Mouse (Mus musculus) heart, postnatal 14 days (tissue): ENCODE measurements around the gene Taok1. TPM values are rescaled to one million over a fixed set of nuclear protein-coding genes. Genes with fewer than 3 reads are reported as not detected.

Experiments used
- total RNA-seq, 2 experiments: library from RNA; stranded (reverse); gene quantifications; 2 replicates each; pipeline ENCODE4 v1.2.3; 2021

The Taok1 gene
- total RNA-seq, 2 experiments from 2014 or later, result 57.0 to 59.3 TPM

Other genes with a start within 250 kb of the Taok1 start
- gene Coro6, start 145.4 kb downstream of the Taok1 start, total RNA-seq, result 100 to 1,000 TPM; 188 to 189 TPM
- gene Ankrd13b, start 118.1 kb downstream of the Taok1 start, total RNA-seq, result 10 to 100 TPM; 10.6 to 10.9 TPM
- 10 to 100 TPM; 49.1 to 50.0 TPM for gene Git1, start 114.3 kb downstream of the Taok1 start, total RNA-seq
- 1 to 10 TPM; 2.0 to 2.7 TPM for gene Abhd15, start 92.7 kb downstream of the Taok1 start, total RNA-seq
- gene Trp53i13, start 91.8 kb downstream of the Taok1 start, total RNA-seq, result 10 to 100 TPM in 1 of 2 experiments, 1 to 10 TPM in 1; 9.1 to 10.3 TPM
- gene Gm10392, start 88.6 kb downstream of the Taok1 start, total RNA-seq, result not detected
- 10 to 100 TPM; 58.9 to 61.9 TPM for gene Nufip2, start 78.3 kb upstream of the Taok1 start, total RNA-seq
- gene Cryba1, start 117.5 kb upstream of the Taok1 start, total RNA-seq, result not detected
- gene Myo18a, start 155.4 kb upstream of the Taok1 start, total RNA-seq, result 100 to 1,000 TPM; 252 to 259 TPM
- gene Gm10277, start 179.9 kb upstream of the Taok1 start, total RNA-seq, result not detected